Mouse (Mus musculus): ENCODE data around the gene Unc13a.

Unc13a gene

DNA sequence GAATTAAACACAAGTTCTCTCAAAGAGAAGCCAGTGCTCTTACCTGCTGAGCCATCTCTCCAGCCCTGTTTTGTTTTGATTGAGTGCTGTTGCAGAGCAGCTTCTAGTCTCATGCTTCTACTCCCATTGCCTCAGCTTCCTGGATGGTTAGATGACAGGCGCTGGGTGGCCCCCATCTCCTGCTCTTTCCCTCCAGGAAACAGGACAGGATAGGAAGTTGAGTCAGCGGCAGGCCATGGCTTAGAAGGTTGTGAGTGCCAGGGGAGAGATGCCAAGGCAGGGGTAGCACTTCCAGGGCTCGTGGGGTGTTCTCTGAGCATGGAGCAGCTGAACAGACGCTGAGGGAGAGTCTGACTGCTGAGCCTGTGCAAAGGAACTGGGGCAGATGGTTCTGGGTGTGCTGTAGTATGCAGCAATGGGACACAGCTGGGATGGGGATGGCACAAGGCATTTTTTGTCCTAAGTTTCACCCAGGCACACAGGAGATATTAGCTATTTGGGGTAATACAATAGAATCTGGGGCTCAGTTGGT is 93.6 kb downstream of the Unc13a start:
- DNase-seq, result no peak

- no peak for DNase-seq
Measured at GRCm38 (mm10) chr8:71575020-71575419, 96.5 kb downstream of the Unc13a start.

DNA sequence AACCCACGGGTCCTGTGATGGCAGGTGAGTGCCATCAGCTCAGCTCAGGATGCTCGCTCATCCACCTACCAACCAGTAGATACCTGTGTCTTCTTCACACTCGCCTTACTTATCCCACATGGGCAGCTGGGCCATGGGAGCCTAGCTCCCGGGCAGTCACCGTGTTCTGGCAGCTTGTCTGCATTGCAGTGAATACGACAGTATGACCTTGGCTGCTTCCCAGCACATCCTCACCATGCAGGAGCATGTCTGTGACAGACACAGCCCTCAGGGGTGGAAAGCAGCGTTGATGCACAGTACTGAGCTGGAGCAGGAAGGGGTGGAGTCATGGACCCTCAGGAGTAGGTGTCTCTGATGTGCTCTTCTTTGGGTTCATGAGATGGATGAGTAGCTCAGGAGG is 97.1 kb downstream of the Unc13a start:
- DNase-seq, result no peak

All from cerebellum, adult 11 months (tissue).